Mouse (Mus musculus): ENCODE data around the gene Heatr5b.
"Not testable (repeated sequence)": the region's sequence is repeated elsewhere in the genome, so short reads cannot be mapped to it uniquely, and the experiment has no call there.

DNA sequence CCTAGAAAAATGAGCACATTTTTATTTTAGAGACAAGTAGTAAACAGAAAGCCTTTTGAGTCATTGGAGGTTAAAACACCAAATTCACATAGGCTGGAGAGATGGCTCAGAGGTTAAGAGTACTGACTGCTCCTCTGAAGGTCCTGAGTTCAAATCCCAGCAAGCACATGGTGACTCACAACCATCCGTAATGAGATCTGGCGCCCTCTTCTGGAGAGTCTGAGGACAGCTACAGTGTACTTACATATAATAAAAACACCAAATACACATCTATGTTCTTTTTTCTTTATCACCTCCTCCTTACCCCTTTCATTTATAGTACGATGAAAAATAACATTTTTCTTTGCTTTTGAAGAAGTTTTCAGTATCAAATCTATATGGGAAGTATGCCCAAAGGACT lies 46.9 kb downstream of the Heatr5b start:
- TF ChIP-seq CTCF (conservative IDR thresholded peaks at IDR 0.05; ENCODE audit: insufficient read depth, insufficient read length, low read depth, low read length); POLR2A (IDR thresholded peaks at IDR 0.05; ENCODE audit: low read depth, low read length): not testable (repeated sequence)

Measured in kidney, adult 2 months (tissue).